ENCODE assay signal across 20 mouse cellular contexts in the genomic region with DNA sequence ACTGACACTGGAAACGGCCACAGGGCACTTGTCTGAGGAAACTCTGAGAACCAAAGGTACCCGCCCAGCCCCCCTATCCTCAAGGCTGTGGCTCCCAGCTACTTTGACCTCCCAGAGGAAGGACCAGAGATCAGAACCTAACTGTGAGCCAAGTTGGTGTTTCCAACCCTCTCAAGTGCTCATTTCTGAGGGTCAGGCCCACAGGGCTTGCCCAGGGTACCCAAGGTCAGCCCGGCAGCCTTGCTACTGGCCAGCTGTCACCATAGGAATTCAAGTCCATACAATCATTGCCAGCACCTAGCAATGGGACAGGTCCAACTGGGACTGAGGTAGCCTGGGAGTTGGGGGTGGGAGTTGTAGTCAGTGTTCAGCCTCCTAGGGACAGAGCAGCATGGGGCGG. TPM values are rescaled to one million over a fixed set of nuclear protein-coding genes. Genes with fewer than 3 reads are reported as not detected.
DNase-seq lines count a peak whose midpoint lies in the region; ATAC-seq and TF ChIP-seq lines count a peak whose summit lies in the region.
"Had no signal": no experiment of that assay in that cellular context is flagged by ENCODE, and none has a peak within 500 bp of the region (broad histone marks: within the 10 kb centered on the region; RNA-seq: fewer than 3 reads in every experiment).

No protein-coding gene starts in this region.

- no peak for TF ChIP-seq CTCF in hindbrain, postnatal 0 days (IDR thresholded peaks at IDR 0.05; ENCODE audit: low read depth)
- no peak for TF ChIP-seq CTCF in E14TG2a.4 (conservative IDR thresholded peaks at IDR 0.05; ENCODE audit: low read length)

- intact Hi-C loops in heart, postnatal 14 days (cut with DNase I), result no loop called here

- peaks cover 17% of the 10 kb centered on the region for H3K4me1 ChIP-seq in hindbrain, embryonic 10.5 days (replicated peaks)
- H3K4me1 ChIP-seq in hindbrain, postnatal 0 days (ENCODE audit: insufficient read depth, low read length), result peaks cover 4% of the 10 kb centered on the region; the same call in 1 of the 2 replicates
- H3K4me1 ChIP-seq in E14TG2a.4 (replicated peaks; ENCODE audit: low read depth, low read length), result peaks cover 68% of the 10 kb centered on the region

- H3K4me2 ChIP-seq in hindbrain, postnatal 0 days (ENCODE audit: low read depth, low read length), result no peak overlapping the region
- H3K4me2 ChIP-seq: embryonic facial prominence, embryonic 12.5 days; forebrain, embryonic 13.5 days; forebrain, embryonic 15.5 days had no signal

- DNase-seq in adrenal gland, postnatal 14 days, result peak; percentile 51
- no peak for DNase-seq in adrenal gland, adult 18-20 months (ENCODE audit: low spot score in 2 of 2)
- no peak for DNase-seq in hindbrain, embryonic 10.5 days (ENCODE audit: low spot score)
- DNase-seq in hindbrain, postnatal 0 days (ENCODE audit: low spot score), result no peak
- DNase-seq in heart, postnatal 14 days, result no peak
- DNase-seq: adrenal gland, adult 2 months; cerebellum, adult 11-12 months; cerebellum, adult 8-10 months; cerebellum, postnatal 10 days; cerebellum, postnatal 25 days; forebrain, postnatal 0 days had no signal

- H3K36me3 ChIP-seq in hindbrain, embryonic 10.5 days, result peaks cover 54% of the 10 kb centered on the region
- peaks cover 40% of the 10 kb centered on the region for H3K36me3 ChIP-seq in hindbrain, postnatal 0 days (ENCODE audit: insufficient read depth, low read length)
- H3K36me3 ChIP-seq in E14TG2a.4 (ENCODE audit: insufficient read depth, low read length), result peaks cover 53% of the 10 kb centered on the region

- no peak overlapping the region for H3K9ac ChIP-seq in hindbrain, postnatal 0 days (replicated peaks; ENCODE audit: low read length)
- H3K9ac ChIP-seq: embryonic facial prominence, embryonic 12.5 days; forebrain, embryonic 13.5 days; forebrain, embryonic 15.5 days; forebrain, postnatal 0 days had no signal

- H3K9me3 ChIP-seq in hindbrain, embryonic 10.5 days, result no peaks in the 10 kb centered on the region
- no peaks in the 10 kb centered on the region for H3K9me3 ChIP-seq in hindbrain, postnatal 0 days (ENCODE audit: low read length)
- no peaks in the 10 kb centered on the region for H3K9me3 ChIP-seq in E14TG2a.4 (ENCODE audit: low read length)
- H3K9me3 ChIP-seq: embryonic facial prominence, embryonic 10.5 days; embryonic facial prominence, embryonic 12.5 days; forebrain, embryonic 13.5 days; forebrain, embryonic 15.5 days; G1E had no signal

- H3K27me3 ChIP-seq in hindbrain, embryonic 10.5 days (ENCODE audit: insufficient read depth, poor library complexity, severe bottlenecking), result no peaks in the 10 kb centered on the region
- H3K27me3 ChIP-seq in hindbrain, postnatal 0 days (ENCODE audit: insufficient read depth, low read length), result no peaks in the 10 kb centered on the region
- no peaks in the 10 kb centered on the region for H3K27me3 ChIP-seq in E14TG2a.4 (ENCODE audit: insufficient read depth, low read length)
- H3K27me3 ChIP-seq: embryonic facial prominence, embryonic 12.5 days; forebrain, embryonic 13.5 days; forebrain, embryonic 15.5 days; Patski had no signal

- 90% methylated on average over 4 of the region's 4 CpGs for WGBS in hindbrain, embryonic 10.5 days
- 89% methylated on average over 4 of the region's 4 CpGs for WGBS in hindbrain, postnatal 0 days

- no peak for ATAC-seq in hindbrain, postnatal 0 days
- ATAC-seq: activated CD4-positive, CD25-positive, alpha-beta regulatory T cell, adult 4 months; forebrain, embryonic 13.5 days; forebrain, embryonic 15.5 days; forebrain, postnatal 0 days; Patski had no signal

- no peak overlapping the region for H3K27ac ChIP-seq in hindbrain, embryonic 10.5 days
- H3K27ac ChIP-seq in hindbrain, postnatal 0 days, result no peak overlapping the region
- H3K27ac ChIP-seq: embryonic facial prominence, embryonic 10.5 days; embryonic facial prominence, embryonic 12.5 days; forebrain, embryonic 13.5 days; forebrain, embryonic 15.5 days had no signal

- H3K4me3 ChIP-seq in hindbrain, embryonic 10.5 days, result 0 out of 2 replicates have a peak overlapping the region, but pooled peaks have one; percentile 13
- no peak overlapping the region for H3K4me3 ChIP-seq in hindbrain, postnatal 0 days (ENCODE audit: low read length)
- 0 out of 2 replicates have a peak overlapping the region, but pooled peaks have one; percentile 7 for H3K4me3 ChIP-seq in E14TG2a.4 (replicated peaks; ENCODE audit: low read length)
- H3K4me3 ChIP-seq: embryonic facial prominence, embryonic 10.5 days; embryonic facial prominence, embryonic 12.5 days; forebrain, embryonic 13.5 days; forebrain, embryonic 15.5 days had no signal

RNA-seq across cellular contexts. Expression of gene Cep131, which starts 4.0 kb away (rescaled TPM):
- total RNA-seq in adrenal gland, postnatal 14 days (2021), result 67.4 and 80.7 TPM in 2 replicates
- 10 to 100 TPM; 11.7 to 90.0 TPM for total RNA-seq in adrenal gland, adult 18-20 months (2021)
- 39.6 and 45.4 TPM in 2 replicates for polyA plus RNA-seq in hindbrain, embryonic 10.5 days (2016; fragmentation: Nextera tagmentation; extraction: Ambion mirVana)
- 18.5 and 18.7 TPM in 2 replicates for total RNA-seq in hindbrain, postnatal 0 days (2014; rRNA removed)
- 23.3 and 26.4 TPM in 2 replicates for polyA plus RNA-seq in hindbrain, postnatal 0 days (2015; fragmentation: Nextera tagmentation; extraction: Ambion mirVana)
- total RNA-seq in heart, postnatal 14 days (2021), result 1 to 10 TPM; 9.1 to 9.6 TPM

RNA-seq across cellular contexts. Expression of gene Tepsin, which starts 7.9 kb away (rescaled TPM):
- 10.7 and 13.7 TPM in 2 replicates for total RNA-seq in adrenal gland, postnatal 14 days (2021)
- 10 to 100 TPM; 12.3 to 15.4 TPM for total RNA-seq in adrenal gland, adult 18-20 months (2021)
- 21.4 and 25.3 TPM in 2 replicates for polyA plus RNA-seq in hindbrain, embryonic 10.5 days (2016; fragmentation: Nextera tagmentation; extraction: Ambion mirVana)
- 30.6 and 31.6 TPM in 2 replicates for total RNA-seq in hindbrain, postnatal 0 days (2014; rRNA removed)
- 13.8 and 14.8 TPM in 2 replicates for polyA plus RNA-seq in hindbrain, postnatal 0 days (2015; fragmentation: Nextera tagmentation; extraction: Ambion mirVana)
- 1 to 10 TPM; 9.6 to 10.0 TPM for total RNA-seq in heart, postnatal 14 days (2021)

RNA-seq across cellular contexts. Expression of gene Ndufaf8, which starts 8.1 kb away (rescaled TPM):
- 50.0 and 55.2 TPM in 2 replicates for total RNA-seq in adrenal gland, postnatal 14 days (2021)
- total RNA-seq in adrenal gland, adult 18-20 months (2021), result 10 to 100 TPM; 54.9 to 62.9 TPM
- 86.4 and 92.2 TPM in 2 replicates for polyA plus RNA-seq in hindbrain, embryonic 10.5 days (2016; fragmentation: Nextera tagmentation; extraction: Ambion mirVana)
- 56.1 and 82.6 TPM in 2 replicates for total RNA-seq in hindbrain, postnatal 0 days (2014; rRNA removed)
- 62.7 and 70.2 TPM in 2 replicates for polyA plus RNA-seq in hindbrain, postnatal 0 days (2015; fragmentation: Nextera tagmentation; extraction: Ambion mirVana)
- total RNA-seq in heart, postnatal 14 days (2021), result 10 to 100 TPM; 55.4 to 59.2 TPM

RNA-seq across cellular contexts. Expression of gene Aatk, which starts 43.7 kb away (rescaled TPM):
- total RNA-seq in adrenal gland, postnatal 14 days (2021), result 13.7 and 15.7 TPM in 2 replicates
- total RNA-seq in adrenal gland, adult 18-20 months (2021), result 10 to 100 TPM; 10.3 to 22.0 TPM
- 1.6 and 3.2 TPM in 2 replicates for polyA plus RNA-seq in hindbrain, embryonic 10.5 days (2016; fragmentation: Nextera tagmentation; extraction: Ambion mirVana)
- total RNA-seq in hindbrain, postnatal 0 days (2014; rRNA removed), result 161 and 184 TPM in 2 replicates
- polyA plus RNA-seq in hindbrain, postnatal 0 days (2015; fragmentation: Nextera tagmentation; extraction: Ambion mirVana), result 33.3 and 35.5 TPM in 2 replicates
- 1 to 10 TPM; 3.7 to 9.0 TPM for total RNA-seq in heart, postnatal 14 days (2021)
- polyA plus RNA-seq: activated CD4-positive, CD25-positive, alpha-beta regulatory T cell, adult 4 months; C2C12; G1E had no signal
